Mouse (Mus musculus): ENCODE measurements around the gene Gm20458. TPM values are rescaled to one million over a fixed set of nuclear protein-coding genes. Genes with fewer than 3 reads are reported as not detected.

The Gm20458 gene
- polyA plus RNA-seq, 1 experiment from 2014 or later: 3.2 TPM

DNA sequence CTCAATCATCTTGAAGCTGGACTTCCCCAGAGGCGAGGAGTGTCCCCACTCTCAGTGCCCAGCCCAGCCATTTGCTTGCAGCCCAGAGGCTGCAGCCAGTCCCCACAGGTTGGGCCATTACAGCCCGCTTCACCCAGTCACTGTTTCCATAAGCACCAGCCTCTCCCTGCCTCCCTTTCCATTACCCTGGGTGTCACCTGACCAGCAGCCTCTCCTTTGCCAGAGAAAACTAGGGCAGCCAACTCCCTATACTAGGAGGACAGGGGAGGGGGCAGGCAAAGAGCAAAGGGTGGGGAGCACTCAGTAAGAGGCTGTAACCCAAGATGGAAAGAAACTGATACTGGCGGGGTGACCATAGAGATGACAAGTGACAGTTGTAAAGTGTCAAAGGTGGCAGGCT, 23.8 kb upstream of the Gm20458 start:
- Histone ChIP-seq H3K9ac (ENCODE audit: low read length) (no peak overlapping the region), H3K9me3 (ENCODE audit: control insufficient read depth, low read length) (no peaks in the 10 kb centered on the region), H3K4me1 (replicated peaks; ENCODE audit: control insufficient read depth, insufficient read depth, low read length) (peaks cover 5% of the 10 kb centered on the region; the same call in 1 of the 2 replicates), H3K27ac (ENCODE audit: low read depth, low read length) (no peak overlapping the region), H3K4me2 (ENCODE audit: low read depth, low read length, severe bottlenecking) (no peak overlapping the region), H3K27me3 (ENCODE audit: control insufficient read depth, insufficient read depth, low read length) (peaks cover 2% of the 10 kb centered on the region; the same call in 1 of the 2 replicates), H3K4me3 (ENCODE audit: low read depth, low read length) (no peak overlapping the region), H3K36me3 (ENCODE audit: control insufficient read depth, insufficient read depth, low read length) (no peaks in the 10 kb centered on the region)
- DNase-seq (ENCODE audit: low spot score) (no peak), ATAC-seq (replicated peaks; ENCODE audit: low FRiP score) (no peak)
- 54% methylated on average over 3 of the region's 3 CpGs for WGBS

DNA sequence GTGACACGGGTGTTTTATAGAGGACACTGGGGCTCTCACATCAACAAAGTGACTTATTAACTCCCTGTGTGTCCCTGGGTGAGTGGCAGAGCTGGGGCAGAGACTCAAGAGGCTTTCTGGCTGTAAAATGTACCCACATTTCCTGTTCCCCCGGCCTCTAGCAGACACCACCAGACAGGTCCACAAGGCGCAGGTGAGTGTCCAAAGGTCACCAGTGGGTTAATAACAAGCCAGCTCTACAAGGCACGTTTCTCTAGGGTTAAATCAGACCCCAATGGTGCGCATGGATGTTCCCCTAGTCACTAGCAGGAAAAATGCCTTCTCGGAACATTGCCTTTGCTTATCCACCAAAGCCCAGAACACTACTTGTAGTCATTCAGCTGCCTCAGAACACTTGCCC, 23.1 kb upstream of the Gm20458 start:
- DNase-seq (ENCODE audit: low spot score) (no peak), ATAC-seq (replicated peaks; ENCODE audit: low FRiP score) (no peak)
- H3K27ac ChIP-seq (ENCODE audit: low read depth, low read length): no peak overlapping the region
- no peak overlapping the region for H3K4me2 ChIP-seq (ENCODE audit: low read depth, low read length, severe bottlenecking)
- H3K9me3 ChIP-seq (ENCODE audit: control insufficient read depth, low read length): no peaks in the 10 kb centered on the region
- H3K4me3 ChIP-seq (ENCODE audit: low read depth, low read length): no peak overlapping the region
- 85% methylated on average over 6 of the region's 6 CpGs for WGBS
- no peaks in the 10 kb centered on the region for H3K36me3 ChIP-seq (ENCODE audit: control insufficient read depth, insufficient read depth, low read length)
- peaks cover 2% of the 10 kb centered on the region; the same call in 1 of the 2 replicates for H3K27me3 ChIP-seq (ENCODE audit: control insufficient read depth, insufficient read depth, low read length)
- peaks cover 5% of the 10 kb centered on the region; the same call in 1 of the 2 replicates for H3K4me1 ChIP-seq (replicated peaks; ENCODE audit: control insufficient read depth, insufficient read depth, low read length)
- no peak overlapping the region for H3K9ac ChIP-seq (ENCODE audit: low read length)

DNA sequence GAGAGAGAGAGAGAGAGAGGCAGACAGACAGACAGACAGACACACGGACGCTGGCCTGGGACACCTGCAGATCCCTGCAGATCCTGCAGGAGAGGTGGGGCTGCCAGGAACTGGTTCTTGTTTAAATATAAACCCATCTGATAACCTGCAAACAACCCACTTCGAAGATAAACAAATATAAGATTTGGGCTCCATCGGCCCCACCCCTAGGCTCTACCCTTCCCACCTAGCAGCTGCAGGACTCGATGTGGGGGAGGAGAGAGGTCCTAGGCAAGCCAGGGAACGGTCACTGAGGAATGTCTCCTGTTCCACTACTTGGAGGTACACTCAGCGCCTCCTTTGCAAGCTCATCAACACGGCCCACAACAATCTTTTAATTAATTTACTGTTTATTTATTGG, 22.5 kb upstream of the Gm20458 start:
- H3K9me3 ChIP-seq (ENCODE audit: control insufficient read depth, low read length): no peaks in the 10 kb centered on the region
- H3K27me3 ChIP-seq (ENCODE audit: control insufficient read depth, insufficient read depth, low read length): peaks cover 2% of the 10 kb centered on the region; the same call in 1 of the 2 replicates
- H3K4me3 ChIP-seq (ENCODE audit: low read depth, low read length): no peak overlapping the region
- no peak for DNase-seq (ENCODE audit: low spot score)
- no peak overlapping the region for H3K4me2 ChIP-seq (ENCODE audit: low read depth, low read length, severe bottlenecking)
- no peak for ATAC-seq (replicated peaks; ENCODE audit: low FRiP score)
- 72% methylated on average over 8 of the region's 8 CpGs for WGBS
- H3K9ac ChIP-seq (ENCODE audit: low read length): no peak overlapping the region
- no peak overlapping the region for H3K27ac ChIP-seq (ENCODE audit: low read depth, low read length)
- H3K36me3 ChIP-seq (ENCODE audit: control insufficient read depth, insufficient read depth, low read length): no peaks in the 10 kb centered on the region
- H3K4me1 ChIP-seq (replicated peaks; ENCODE audit: control insufficient read depth, insufficient read depth, low read length): peaks cover 6% of the 10 kb centered on the region; the same call in 1 of the 2 replicates

DNA sequence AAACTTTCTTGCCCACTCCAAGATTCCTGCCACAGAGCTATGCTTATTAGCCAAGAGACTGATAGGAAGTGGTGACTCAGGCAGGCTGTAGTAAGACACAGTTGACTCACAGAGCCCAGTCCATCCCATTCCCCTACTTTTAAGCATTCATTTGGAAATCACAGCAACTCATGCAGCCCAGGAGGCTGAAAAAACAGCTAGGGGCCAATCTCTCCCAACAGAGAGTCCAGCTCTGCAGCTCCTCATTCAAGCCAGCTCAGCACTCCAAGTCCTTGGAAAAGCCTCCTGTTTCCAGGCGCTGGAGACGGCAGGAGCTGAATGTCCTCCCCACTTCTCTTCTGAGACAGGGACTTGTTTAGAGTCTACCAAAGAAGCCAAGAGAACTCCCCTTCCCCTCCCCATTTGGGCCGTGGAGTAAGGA, 21.8 kb upstream of the Gm20458 start:
- no peak overlapping the region for H3K27ac ChIP-seq (ENCODE audit: low read depth, low read length)
- peaks cover 5% of the 10 kb centered on the region; the same call in 1 of the 2 replicates for H3K27me3 ChIP-seq (ENCODE audit: control insufficient read depth, insufficient read depth, low read length)
- no peak overlapping the region for H3K9ac ChIP-seq (ENCODE audit: low read length)
- peaks cover 11% of the 10 kb centered on the region for H3K4me1 ChIP-seq (replicated peaks; ENCODE audit: control insufficient read depth, insufficient read depth, low read length)
- H3K36me3 ChIP-seq (ENCODE audit: control insufficient read depth, insufficient read depth, low read length): no peaks in the 10 kb centered on the region
- no peak overlapping the region for H3K4me2 ChIP-seq (ENCODE audit: low read depth, low read length, severe bottlenecking)
- 84% methylated on average over 3 of the region's 3 CpGs for WGBS
- no peak for DNase-seq (ENCODE audit: low spot score)
- ATAC-seq (replicated peaks; ENCODE audit: low FRiP score): no peak
- H3K4me3 ChIP-seq (ENCODE audit: low read depth, low read length): no peak overlapping the region
- H3K9me3 ChIP-seq (ENCODE audit: control insufficient read depth, low read length): no peaks in the 10 kb centered on the region

DNA sequence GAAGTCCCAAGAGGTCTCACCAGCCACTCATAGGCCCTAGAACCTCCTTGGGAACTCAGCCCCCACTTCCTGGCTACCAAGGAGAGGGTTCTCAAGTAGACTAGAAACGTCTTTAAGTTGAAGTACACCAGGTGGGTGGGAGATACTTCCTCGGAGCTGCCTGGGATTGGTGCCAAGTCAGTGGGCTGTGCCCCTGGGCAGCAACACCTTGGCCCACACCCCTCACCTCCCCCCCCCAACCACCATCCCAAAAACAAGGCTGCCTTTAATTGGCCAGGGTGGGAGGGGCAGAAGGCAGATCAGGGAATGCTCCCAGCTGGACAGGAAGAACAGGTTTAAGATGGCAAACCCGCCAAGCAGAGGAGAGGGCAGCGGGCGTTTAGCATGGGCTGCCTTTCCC, 20.5 kb upstream of the Gm20458 start:
- no peak overlapping the region for H3K9ac ChIP-seq (ENCODE audit: low read length)
- H3K4me3 ChIP-seq (ENCODE audit: low read depth, low read length): no peak overlapping the region
- H3K36me3 ChIP-seq (ENCODE audit: control insufficient read depth, insufficient read depth, low read length): no peaks in the 10 kb centered on the region
- H3K27me3 ChIP-seq (ENCODE audit: control insufficient read depth, insufficient read depth, low read length): peaks cover 5% of the 10 kb centered on the region; the same call in 1 of the 2 replicates
- WGBS: 81% methylated on average over 5 of the region's 5 CpGs
- DNase-seq (ENCODE audit: low spot score) (no peak), ATAC-seq (replicated peaks; ENCODE audit: low FRiP score) (no peak)
- H3K4me2 ChIP-seq (ENCODE audit: low read depth, low read length, severe bottlenecking): no peak overlapping the region
- no peak overlapping the region for H3K27ac ChIP-seq (ENCODE audit: low read depth, low read length)
- H3K9me3 ChIP-seq (ENCODE audit: control insufficient read depth, low read length): no peaks in the 10 kb centered on the region
- H3K4me1 ChIP-seq (replicated peaks; ENCODE audit: control insufficient read depth, insufficient read depth, low read length): peaks cover 11% of the 10 kb centered on the region

DNA sequence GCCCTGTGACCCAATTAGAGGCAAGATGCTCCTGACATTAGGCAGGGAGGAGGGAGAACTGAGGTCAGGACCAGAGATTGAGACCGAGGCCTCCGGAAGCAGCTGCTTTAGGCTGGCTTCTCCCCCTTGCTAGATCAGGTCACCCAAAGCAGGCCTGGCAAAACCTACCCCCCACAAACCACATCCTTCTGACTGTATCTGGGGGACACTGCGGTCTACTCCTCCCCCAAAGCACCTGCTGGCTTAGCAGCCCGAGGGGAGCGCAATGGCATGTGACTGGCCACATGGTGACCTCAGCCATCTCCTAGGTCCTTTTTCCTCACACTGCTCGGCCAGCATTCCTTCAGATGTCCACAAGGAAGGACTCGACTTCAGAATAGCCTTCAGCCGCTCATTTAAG, 19.6 kb upstream of the Gm20458 start:
- H3K9me3 ChIP-seq (ENCODE audit: control insufficient read depth, low read length): no peaks in the 10 kb centered on the region
- peaks cover 5% of the 10 kb centered on the region; the same call in 1 of the 2 replicates for H3K27me3 ChIP-seq (ENCODE audit: control insufficient read depth, insufficient read depth, low read length)
- no peak overlapping the region for H3K9ac ChIP-seq (ENCODE audit: low read length)
- no peak overlapping the region for H3K4me2 ChIP-seq (ENCODE audit: low read depth, low read length, severe bottlenecking)
- peaks cover 11% of the 10 kb centered on the region for H3K4me1 ChIP-seq (replicated peaks; ENCODE audit: control insufficient read depth, insufficient read depth, low read length)
- H3K27ac ChIP-seq (ENCODE audit: low read depth, low read length): no peak overlapping the region
- ATAC-seq (replicated peaks; ENCODE audit: low FRiP score) (no peak), DNase-seq (ENCODE audit: low spot score) (no peak)
- H3K4me3 ChIP-seq (ENCODE audit: low read depth, low read length): no peak overlapping the region
- no peaks in the 10 kb centered on the region for H3K36me3 ChIP-seq (ENCODE audit: control insufficient read depth, insufficient read depth, low read length)
- 40% methylated on average over 8 of the region's 8 CpGs for WGBS

DNA sequence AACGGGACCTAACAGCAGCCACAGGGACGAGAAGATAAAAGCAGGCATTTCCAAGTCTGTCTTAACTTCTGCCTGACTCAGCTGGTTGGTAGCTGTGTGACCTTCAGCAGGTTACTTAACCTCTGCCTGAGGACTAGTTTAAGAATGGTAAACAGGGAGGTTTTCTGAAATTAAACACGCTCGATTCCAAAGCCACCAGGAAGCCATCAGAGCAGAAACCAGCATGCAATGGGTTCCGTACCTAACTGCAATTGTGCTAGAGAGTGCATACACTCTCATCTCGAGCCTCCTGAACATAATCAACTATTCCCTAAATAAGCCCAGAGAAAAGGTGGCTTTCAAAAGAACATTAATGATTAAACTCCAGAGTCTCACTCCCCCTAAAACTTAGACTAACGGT, 19.0 kb upstream of the Gm20458 start:
- Histone ChIP-seq H3K27me3 (ENCODE audit: control insufficient read depth, insufficient read depth, low read length) (peaks cover 5% of the 10 kb centered on the region; the same call in 1 of the 2 replicates), H3K36me3 (ENCODE audit: control insufficient read depth, insufficient read depth, low read length) (no peaks in the 10 kb centered on the region), H3K4me3 (ENCODE audit: low read depth, low read length) (peak overlapping the region; percentile 56), H3K4me2 (ENCODE audit: low read depth, low read length, severe bottlenecking) (peak overlapping the region; percentile 90), H3K27ac (ENCODE audit: low read depth, low read length) (no peak overlapping the region), H3K4me1 (replicated peaks; ENCODE audit: control insufficient read depth, insufficient read depth, low read length) (peaks cover 9% of the 10 kb centered on the region), H3K9me3 (ENCODE audit: control insufficient read depth, low read length) (no peaks in the 10 kb centered on the region), H3K9ac (ENCODE audit: low read length) (0 out of 2 replicates have a peak overlapping the region, but pooled peaks have one; percentile 73)
- DNase-seq (ENCODE audit: low spot score): no peak
- ATAC-seq (replicated peaks; ENCODE audit: low FRiP score): no peak
- WGBS: 32% methylated on average over 7 of the region's 7 CpGs

DNA sequence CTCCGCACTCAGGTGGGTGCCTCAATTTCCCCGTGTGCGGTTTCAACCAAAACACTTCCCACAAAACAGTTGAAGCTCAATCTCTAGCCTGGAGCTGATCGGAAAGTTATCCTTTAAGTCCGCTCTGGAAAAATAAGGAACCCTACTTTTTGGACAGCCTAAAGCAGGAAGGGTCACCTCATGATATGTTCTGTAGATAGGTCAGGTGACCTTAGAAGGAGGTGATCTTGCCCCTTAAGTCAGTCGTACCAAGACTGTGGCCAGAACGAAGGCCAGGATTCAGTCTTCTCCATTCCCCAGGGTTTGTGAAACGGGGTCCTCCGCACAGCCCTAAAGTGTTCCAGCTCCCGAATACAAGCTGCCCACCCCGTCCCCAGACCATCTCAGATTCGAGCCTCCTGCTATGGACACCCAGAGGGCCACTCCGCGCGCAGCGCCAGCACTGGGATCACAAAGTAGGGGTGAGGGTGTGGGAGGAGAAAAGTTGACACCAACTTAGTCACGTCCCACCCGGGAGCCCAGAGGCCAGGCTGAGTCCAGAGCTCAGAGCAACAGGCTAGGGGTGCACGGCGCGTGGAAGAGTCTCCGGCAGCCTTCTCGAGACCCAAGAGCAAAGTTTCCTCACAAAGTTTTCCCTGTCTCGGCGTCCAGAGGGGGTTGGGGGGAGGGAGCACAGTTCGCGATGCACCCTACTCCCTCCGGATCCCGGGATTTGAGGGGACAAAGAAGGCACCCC, 18.3 kb upstream of the Gm20458 start:
- 2% methylated on average over 29 of the region's 29 CpGs for WGBS

DNA sequence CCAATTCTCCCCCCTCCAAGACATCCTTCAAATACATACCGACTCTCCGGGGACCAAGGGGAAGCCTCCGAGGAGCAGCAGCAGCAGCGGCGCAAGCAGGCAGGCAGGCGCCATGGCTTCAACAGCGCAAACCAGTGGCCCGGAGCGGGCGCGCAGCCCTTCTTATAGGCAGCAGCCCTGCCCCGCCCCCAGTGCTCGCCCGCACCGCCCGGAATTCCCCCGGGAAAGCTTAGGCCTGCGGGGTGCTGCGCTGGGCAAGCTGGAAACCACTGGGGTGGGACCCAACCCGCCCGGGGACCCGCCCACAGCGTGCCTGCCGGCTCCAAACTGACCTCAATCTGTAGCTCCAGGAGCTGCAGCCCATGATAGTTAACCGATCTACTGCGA, 17.7 kb upstream of the Gm20458 start:
- peak; percentile 90 for DNase-seq (ENCODE audit: low spot score)
- H3K4me3 ChIP-seq (ENCODE audit: low read depth, low read length): peak overlapping the region; percentile 56
- H3K9ac ChIP-seq (ENCODE audit: low read length): peak overlapping the region; percentile 73
- peak overlapping the region; percentile 90 for H3K4me2 ChIP-seq (ENCODE audit: low read depth, low read length, severe bottlenecking)
- H3K9me3 ChIP-seq (ENCODE audit: control insufficient read depth, low read length): no peaks in the 10 kb centered on the region
- H3K4me1 ChIP-seq (replicated peaks; ENCODE audit: control insufficient read depth, insufficient read depth, low read length): peaks cover 9% of the 10 kb centered on the region
- no peak overlapping the region for H3K27ac ChIP-seq (ENCODE audit: low read depth, low read length)
- no peaks in the 10 kb centered on the region for H3K36me3 ChIP-seq (ENCODE audit: control insufficient read depth, insufficient read depth, low read length)
- peak; percentile 95 for ATAC-seq (replicated peaks; ENCODE audit: low FRiP score)
- WGBS: under 1% methylated on average over 26 of the region's 26 CpGs
- H3K27me3 ChIP-seq (ENCODE audit: control insufficient read depth, insufficient read depth, low read length): peaks cover 5% of the 10 kb centered on the region; the same call in 1 of the 2 replicates

More for the DNA sequence above, 18.3 kb upstream of the Gm20458 start:
- ATAC-seq (replicated peaks; ENCODE audit: low FRiP score): peak; percentile 68
- no peaks in the 10 kb centered on the region for H3K9me3 ChIP-seq (ENCODE audit: control insufficient read depth, low read length)
- H3K4me3 ChIP-seq (ENCODE audit: low read depth, low read length): peak overlapping the region; percentile 56
- peak overlapping the region; percentile 73 for H3K9ac ChIP-seq (ENCODE audit: low read length)
- peak overlapping the region; percentile 90 for H3K4me2 ChIP-seq (ENCODE audit: low read depth, low read length, severe bottlenecking)
- DNase-seq (ENCODE audit: low spot score): peak; percentile 64
- peaks cover 5% of the 10 kb centered on the region; the same call in 1 of the 2 replicates for H3K27me3 ChIP-seq (ENCODE audit: control insufficient read depth, insufficient read depth, low read length)
- H3K4me1 ChIP-seq (replicated peaks; ENCODE audit: control insufficient read depth, insufficient read depth, low read length): peaks cover 9% of the 10 kb centered on the region
- H3K36me3 ChIP-seq (ENCODE audit: control insufficient read depth, insufficient read depth, low read length): no peaks in the 10 kb centered on the region
- no peak overlapping the region for H3K27ac ChIP-seq (ENCODE audit: low read depth, low read length)

All from forebrain, embryonic 11.5 days (tissue).